Mouse (Mus musculus) spleen, adult 2 months (tissue): ENCODE measurements around the gene Dnmt3l. TPM values are rescaled to one million over a fixed set of nuclear protein-coding genes. Genes with fewer than 3 reads are reported as not detected.

Experiments
- DNase-seq, 2 experiments: peaks; one replicate each; pipeline versions ENCODE4 v3.0.0 to v3.0.0-alpha.2; 2012 to 2021; ENCODE audit warnings: low spot score in 2 of 2, low read depth in 1 of 2
- H3K27ac ChIP-seq: fragments of 200-500 bp; 2 replicates; pipeline ENCODE4 v1.5.1; 2012; ENCODE audit warnings: low read length, inconsistent platforms; ENCODE audit not compliant: insufficient read depth
- H3K27me3 ChIP-seq: fragments of 200-500 bp; 2 replicates; pipeline ENCODE4 v1.6.1; 2012; ENCODE audit warnings: mild to moderate bottlenecking, moderate library complexity, low read length, inconsistent platforms; ENCODE audit not compliant: control insufficient read depth, insufficient read depth
- H3K36me3 ChIP-seq: fragments of 200-500 bp; 2 replicates; pipeline ENCODE4 v1.6.1; 2012; ENCODE audit warnings: mild to moderate bottlenecking, low read length, inconsistent platforms; ENCODE audit not compliant: control insufficient read depth, insufficient read depth
- H3K4me1 ChIP-seq: fragments of 200-500 bp; 2 replicates; pipeline ENCODE4 v1.6.1; 2011; ENCODE audit warnings: inconsistent platforms; ENCODE audit not compliant: control insufficient read depth, insufficient read depth, insufficient read length
- H3K4me3 ChIP-seq: fragments of 200-500 bp; 2 replicates; pipeline ENCODE4 v1.5.1; 2011; ENCODE audit warnings: mild to moderate bottlenecking, inconsistent platforms; ENCODE audit not compliant: insufficient read depth, insufficient read length; ENCODE audit errors: extremely low read depth
- CTCF ChIP-seq: fragments of 200-500 bp; IDR thresholded peaks from 2 replicates; pipeline ENCODE4 v1.5.1; 2011; ENCODE audit warnings: mild to moderate bottlenecking, inconsistent platforms; ENCODE audit not compliant: insufficient read depth, insufficient read length, insufficient replicate concordance; ENCODE audit errors: extremely low read depth
- POLR2A ChIP-seq: fragments of 200-500 bp; IDR thresholded peaks from 2 replicates; pipeline ENCODE4 v1.6.1; 2011; ENCODE audit warnings: low read depth, low read length, inconsistent platforms
- WGBS: fragments of 180-500 bp; shearing (Covaris S2); methylation state at CpG from one replicate; pipeline ENCODE4 v1.1.7; 2018; 5-methylcytosine and 5-hydroxymethylcytosine counted together
- polyA plus RNA-seq: library from polyadenylated mRNA; depleted of rRNA; stranded (reverse); fragments of >200 nt; gene quantifications from 2 replicates; pipeline ENCODE4 v1.2.3, GENCODE M21; 2012; rRNA removed

Gene Dnmt3l
- polyA plus RNA-seq = 0.08 TPM in 1 of 2 replicates, not detected in the other

- Histone ChIP-seq H3K27me3 (no peaks in the 10 kb centered on the region), H3K27ac (no peak within 1 kb of the TSS), H3K4me3 (no peak within 1 kb of the TSS), H3K4me1 (0 out of 2 replicates have a peak, but pooled peaks cover 2% of the 10 kb centered on the region), H3K36me3 (no peaks in the 10 kb centered on the region)
- WGBS = 94% methylated on average over 5 of the region's 5 CpGs
- no peak for DNase-seq
- TF ChIP-seq POLR2A = no peak
- TF ChIP-seq CTCF = no peak
Observed at GRCm38 (mm10) chr10:78041647-78042046, at the start of gene Dnmt3l. Gene Dnmt3l, plus strand, starts transcription at chr10:78041947.

DNA sequence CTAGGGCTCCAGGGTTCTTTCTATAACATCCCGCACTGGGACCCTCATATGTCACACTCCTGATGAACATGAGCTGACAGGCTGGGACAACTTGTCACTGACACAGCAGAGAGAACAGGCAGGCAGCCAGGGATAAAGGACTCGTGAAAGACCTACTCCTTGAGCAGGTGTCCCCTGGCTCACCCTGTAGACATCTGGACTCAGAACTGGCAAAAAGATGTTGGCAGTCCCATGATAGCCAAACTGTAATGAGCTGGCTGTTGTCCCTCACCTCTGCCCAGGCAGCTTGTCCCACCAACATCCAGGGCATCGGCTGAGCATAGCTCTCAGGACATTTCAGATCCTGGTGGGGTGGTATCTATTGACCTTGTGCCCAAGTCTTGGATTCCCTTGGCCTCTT lies 46.1 kb upstream of the Dnmt3l start:
- Histone ChIP-seq H3K36me3 (peaks cover 36% of the 10 kb centered on the region), H3K4me3 (no peak overlapping the region)
- no peak for DNase-seq

DNA sequence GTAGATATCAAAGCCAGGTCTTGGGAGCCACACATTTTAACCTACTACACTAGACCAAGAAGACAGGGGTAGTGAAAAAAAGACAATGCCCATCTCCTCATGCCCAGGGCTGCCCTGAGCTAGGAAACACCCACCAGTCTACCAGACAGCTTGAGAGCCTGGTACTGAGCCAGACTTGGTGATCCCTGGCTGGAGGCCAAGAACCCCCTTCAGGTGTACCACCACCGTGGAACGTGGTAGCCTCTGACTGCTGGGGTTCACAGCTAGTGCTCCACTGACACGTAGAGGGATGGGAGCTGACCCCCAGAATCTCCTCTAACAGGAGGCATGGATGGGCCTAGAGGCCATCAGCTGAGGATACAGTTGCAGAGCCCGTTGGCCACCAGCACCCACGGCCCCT lies 41.5 kb upstream of the Dnmt3l start:
- H3K4me1 ChIP-seq = no peaks in the 10 kb centered on the region
- H3K27ac ChIP-seq = no peak overlapping the region
- no peak for DNase-seq
- H3K36me3 ChIP-seq = peaks cover 29% of the 10 kb centered on the region
- WGBS = 96% methylated on average over 5 of the region's 5 CpGs
- TF ChIP-seq CTCF (no peak), POLR2A (no peak)
- H3K27me3 ChIP-seq = no peaks in the 10 kb centered on the region
- H3K4me3 ChIP-seq = no peak overlapping the region

More for the DNA sequence above, 46.1 kb upstream of the Dnmt3l start:
- WGBS = 94% methylated on average over 3 of the region's 3 CpGs
- no peak for TF ChIP-seq POLR2A
- no peak for TF ChIP-seq CTCF
- no peaks in the 10 kb centered on the region for H3K27me3 ChIP-seq
- H3K4me1 ChIP-seq = no peaks in the 10 kb centered on the region
- no peak overlapping the region for H3K27ac ChIP-seq

GRCm38 (mm10) chr10:78001796-78002195 lies 40.0 kb upstream of the Dnmt3l start:
- no peak for DNase-seq
- Histone ChIP-seq H3K4me1 (no peaks in the 10 kb centered on the region), H3K27ac (no peak overlapping the region), H3K27me3 (no peaks in the 10 kb centered on the region), H3K4me3 (no peak overlapping the region), H3K36me3 (peaks cover 28% of the 10 kb centered on the region)
- WGBS = 96% methylated on average over 11 of the region's 11 CpGs
- no peak for TF ChIP-seq CTCF

DNA sequence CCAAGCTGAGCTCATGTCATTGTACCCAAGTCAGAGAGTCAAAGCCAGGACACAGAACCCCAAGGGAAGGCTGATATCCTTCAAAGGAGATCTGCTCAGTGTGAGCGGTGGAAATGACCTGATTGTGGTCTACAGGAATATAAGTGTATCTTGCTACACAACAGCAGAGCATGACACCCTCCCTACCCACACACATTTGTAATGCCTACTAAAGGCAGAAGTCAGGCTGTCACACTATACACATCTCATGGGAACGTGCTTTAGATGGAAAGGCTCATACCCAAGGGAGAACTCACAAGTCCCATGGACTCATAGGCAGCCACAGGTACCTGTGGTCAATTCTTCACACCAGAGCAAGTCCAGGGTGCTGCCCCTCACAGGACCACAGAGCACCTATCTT lies 39.4 kb upstream of the Dnmt3l start:
- Histone ChIP-seq H3K4me3 (no peak overlapping the region), H3K36me3 (peaks cover 26% of the 10 kb centered on the region), H3K27me3 (no peaks in the 10 kb centered on the region), H3K27ac (no peak overlapping the region), H3K4me1 (no peaks in the 10 kb centered on the region)
- no peak for DNase-seq
- 91% methylated on average over 2 of the region's 2 CpGs for WGBS
- no peak for TF ChIP-seq POLR2A
- no peak for TF ChIP-seq CTCF

- Histone ChIP-seq H3K36me3 (peaks cover 15% of the 10 kb centered on the region), H3K4me3 (no peak overlapping the region), H3K4me1 (peaks cover 6% of the 10 kb centered on the region; the same call in 1 of the 2 replicates), H3K27ac (no peak overlapping the region), H3K27me3 (no peaks in the 10 kb centered on the region)
- TF ChIP-seq CTCF = no peak
- no peak for TF ChIP-seq POLR2A
- 93% methylated on average over 3 of the region's 3 CpGs for WGBS
- no peak for DNase-seq
Observed at GRCm38 (mm10) chr10:78004479-78005100, 37.2 kb upstream of the Dnmt3l start.

GRCm38 (mm10) chr10:78005791-78006438 lies 35.8 kb upstream of the Dnmt3l start:
- Histone ChIP-seq H3K4me1 (peaks cover 9% of the 10 kb centered on the region; the same call in 1 of the 2 replicates), H3K36me3 (peaks cover 6% of the 10 kb centered on the region), H3K27ac (no peak overlapping the region), H3K27me3 (no peaks in the 10 kb centered on the region), H3K4me3 (no peak overlapping the region)
- no peak for DNase-seq
- TF ChIP-seq POLR2A (no peak), CTCF (no peak)
- WGBS = 84% methylated on average over 4 of the region's 4 CpGs
